Mouse (Mus musculus): ENCODE measurements around the gene Slc35e3. TPM values are rescaled to one million over a fixed set of nuclear protein-coding genes. Genes with fewer than 3 reads are reported as not detected.
"Not testable (repeated sequence)": the region's sequence is repeated elsewhere in the genome, so short reads cannot be mapped to it uniquely, and the experiment has no call there.

The Slc35e3 gene
- polyA plus RNA-seq, 1 experiment from 2014 or later: 19.4 TPM

DNA sequence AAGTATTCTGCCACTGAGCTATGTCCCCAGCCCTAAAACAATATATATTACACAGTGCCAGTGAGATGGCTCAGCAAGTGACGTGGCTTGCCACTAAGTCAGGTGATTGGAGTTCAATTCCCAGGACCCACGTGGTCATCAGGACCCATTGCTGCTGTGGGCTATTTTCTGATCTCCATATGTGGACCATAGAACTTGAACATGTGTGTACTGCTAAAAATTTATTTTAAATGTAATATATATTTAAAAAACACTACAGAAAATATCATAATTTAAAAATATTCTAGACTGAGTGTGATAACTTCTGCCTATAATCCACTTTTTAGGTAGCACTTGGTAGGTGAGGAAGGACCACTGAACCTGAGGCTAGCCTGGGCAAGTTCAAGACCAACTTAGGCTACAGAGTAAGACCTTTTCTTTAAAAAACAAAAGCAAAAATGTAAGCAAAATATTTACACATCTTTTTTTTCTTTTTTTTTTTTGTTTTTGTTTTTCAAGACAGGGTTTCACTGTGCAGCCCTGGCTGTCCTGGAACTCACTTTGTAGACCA lies 16.2 kb upstream of the Slc35e3 start:
- Histone ChIP-seq H3K36me3 (ENCODE audit: control insufficient read depth, insufficient read depth, low read length) (peaks cover 22% of the 10 kb centered on the region), H3K9me3 (ENCODE audit: control insufficient read depth, low read length) (no peaks in the 10 kb centered on the region)
- WGBS: 91% methylated on average over 2 of the region's 2 CpGs

DNA sequence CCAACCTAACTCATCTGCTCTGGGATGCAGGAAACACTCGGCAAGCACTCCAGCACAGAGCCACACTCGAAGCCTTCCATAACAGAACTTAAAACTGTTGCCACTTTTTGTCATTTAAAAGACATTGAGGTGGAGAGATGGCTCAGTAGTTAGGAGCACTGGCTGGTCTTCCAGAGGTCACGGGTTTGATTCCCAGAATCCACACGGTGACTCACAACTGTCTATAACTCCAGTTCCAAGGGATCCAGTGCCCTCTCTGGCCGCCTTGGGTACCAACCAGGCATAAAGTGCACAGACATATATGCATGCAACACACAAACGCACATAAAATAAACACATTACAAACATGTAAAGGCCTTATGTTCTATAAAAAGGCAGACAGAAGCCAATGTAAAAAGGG lies 15.4 kb upstream of the Slc35e3 start:
- Histone ChIP-seq H3K36me3 (ENCODE audit: control insufficient read depth, insufficient read depth, low read length) (peaks cover 27% of the 10 kb centered on the region), H3K9me3 (ENCODE audit: control insufficient read depth, low read length) (no peaks in the 10 kb centered on the region), H3K9ac (ENCODE audit: low read length) (no peak overlapping the region), H3K4me1 (replicated peaks; ENCODE audit: control insufficient read depth, insufficient read depth) (no peaks in the 10 kb centered on the region), H3K27ac (replicated peaks) (no peak overlapping the region), H3K4me2 (replicated peaks; ENCODE audit: low read depth) (no peak overlapping the region), H3K4me3 (ENCODE audit: low read depth, low read length) (no peak overlapping the region), H3K27me3 (ENCODE audit: control insufficient read depth, insufficient read depth, low read length) (no peaks in the 10 kb centered on the region)
- ATAC-seq (ENCODE audit: low FRiP score, low TSS enrichment): no peak
- WGBS: 91% methylated on average over 6 of the region's 6 CpGs
- TF ChIP-seq CTCF (IDR thresholded peaks at IDR 0.05; ENCODE audit: low read depth) (no peak), EP300 (optimal IDR thresholded peaks at IDR 0.05) (no peak)
- DNase-seq (ENCODE audit: low spot score): no peak

More for the DNA sequence above, 16.2 kb upstream of the Slc35e3 start:
- H3K27ac ChIP-seq (replicated peaks): no peak overlapping the region
- TF ChIP-seq CTCF (IDR thresholded peaks at IDR 0.05; ENCODE audit: low read depth) (no peak), EP300 (optimal IDR thresholded peaks at IDR 0.05) (no peak)
- no peak for ATAC-seq (ENCODE audit: low FRiP score, low TSS enrichment)
- H3K9ac ChIP-seq (ENCODE audit: low read length): no peak overlapping the region
- no peak overlapping the region for H3K4me3 ChIP-seq (ENCODE audit: low read depth, low read length)
- H3K27me3 ChIP-seq (ENCODE audit: control insufficient read depth, insufficient read depth, low read length): no peaks in the 10 kb centered on the region
- DNase-seq (ENCODE audit: low spot score): no peak
- H3K4me2 ChIP-seq (replicated peaks; ENCODE audit: low read depth): no peak overlapping the region
- H3K4me1 ChIP-seq (replicated peaks; ENCODE audit: control insufficient read depth, insufficient read depth): no peaks in the 10 kb centered on the region

DNA sequence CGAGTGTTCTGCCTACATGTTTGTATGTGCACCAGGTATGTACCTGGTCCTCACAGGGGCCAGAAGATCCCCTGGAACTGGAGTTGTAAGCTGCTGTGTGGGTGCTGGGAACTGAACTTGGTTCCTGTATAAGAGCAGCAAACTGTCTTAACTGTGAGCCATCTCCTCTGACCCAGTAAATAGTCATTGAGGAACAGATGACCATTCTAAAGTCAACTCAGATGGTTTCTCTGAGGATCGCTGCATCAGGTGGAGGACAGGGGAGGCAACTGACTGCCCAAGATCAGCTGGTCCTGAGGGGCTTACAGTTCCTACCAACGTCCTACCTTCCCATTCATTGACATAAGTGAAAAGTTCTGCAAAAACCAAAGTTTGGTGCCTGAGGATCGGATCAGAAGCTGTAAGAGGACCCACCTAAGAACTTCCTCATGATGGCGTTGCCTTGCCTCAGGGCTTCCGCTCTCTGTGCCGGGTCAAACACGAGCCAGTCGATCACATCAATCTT lies 14.7 kb upstream of the Slc35e3 start:
- TF ChIP-seq CTCF (IDR thresholded peaks at IDR 0.05; ENCODE audit: low read depth) (no peak), EP300 (optimal IDR thresholded peaks at IDR 0.05) (no peak)
- DNase-seq (ENCODE audit: low spot score) (no peak), ATAC-seq (ENCODE audit: low FRiP score, low TSS enrichment) (no peak)
- no peaks in the 10 kb centered on the region for H3K9me3 ChIP-seq (ENCODE audit: control insufficient read depth, low read length)
- H3K27ac ChIP-seq (replicated peaks): no peak overlapping the region
- 95% methylated on average over 9 of the region's 9 CpGs for WGBS
- no peak overlapping the region for H3K4me3 ChIP-seq (ENCODE audit: low read depth, low read length)
- H3K27me3 ChIP-seq (ENCODE audit: control insufficient read depth, insufficient read depth, low read length): no peaks in the 10 kb centered on the region
- peaks cover 27% of the 10 kb centered on the region for H3K36me3 ChIP-seq (ENCODE audit: control insufficient read depth, insufficient read depth, low read length)
- H3K9ac ChIP-seq (ENCODE audit: low read length): no peak overlapping the region
- no peaks in the 10 kb centered on the region for H3K4me1 ChIP-seq (replicated peaks; ENCODE audit: control insufficient read depth, insufficient read depth)
- H3K4me2 ChIP-seq (replicated peaks; ENCODE audit: low read depth): no peak overlapping the region

DNA sequence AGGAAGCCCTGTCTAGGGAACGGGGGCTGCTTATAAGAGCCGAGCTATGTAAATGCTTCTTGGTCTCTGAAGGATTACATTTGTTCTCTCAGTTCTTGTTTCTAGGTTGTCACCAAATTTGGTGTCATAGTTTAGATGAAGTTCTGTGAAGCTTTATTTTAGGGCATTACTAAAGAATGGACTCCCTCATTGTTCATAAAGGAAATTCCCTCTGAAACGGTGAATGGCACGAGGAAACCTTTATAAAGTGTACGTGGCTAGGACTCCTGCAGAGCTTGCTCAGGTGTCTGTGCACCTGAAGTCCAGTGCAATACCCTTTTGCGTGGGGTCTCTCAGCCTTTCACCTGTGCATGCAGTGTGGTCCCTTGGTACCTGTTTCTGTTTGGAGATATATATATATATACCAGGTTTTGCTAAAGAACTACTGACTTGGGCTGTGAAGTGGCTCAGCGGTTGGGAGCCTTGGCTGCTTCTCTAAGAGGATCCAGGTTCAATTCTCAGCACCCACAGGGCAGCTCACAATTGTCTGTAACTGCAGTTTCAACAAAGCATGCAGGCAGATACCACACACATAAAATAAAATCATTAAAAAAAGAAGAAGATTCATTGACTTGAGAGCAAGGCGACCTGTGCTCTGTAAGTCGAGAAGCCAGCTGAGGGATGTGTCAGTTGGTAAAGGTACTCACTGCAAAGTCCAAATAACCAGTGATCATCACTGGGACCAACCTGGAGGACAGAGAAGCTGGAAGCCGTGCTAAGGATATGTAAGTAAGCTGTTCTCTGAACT lies 13.9 kb upstream of the Slc35e3 start:
- no peak for TF ChIP-seq EP300 (optimal IDR thresholded peaks at IDR 0.05)
- no peak for TF ChIP-seq CTCF (IDR thresholded peaks at IDR 0.05; ENCODE audit: low read depth)
- 89% methylated on average over 10 of the region's 10 CpGs for WGBS
- Histone ChIP-seq H3K9me3 (ENCODE audit: control insufficient read depth, low read length) (no peaks in the 10 kb centered on the region), H3K4me1 (replicated peaks; ENCODE audit: control insufficient read depth, insufficient read depth) (no peaks in the 10 kb centered on the region), H3K36me3 (ENCODE audit: control insufficient read depth, insufficient read depth, low read length) (peaks cover 27% of the 10 kb centered on the region), H3K9ac (ENCODE audit: low read length) (no peak overlapping the region), H3K27ac (replicated peaks) (no peak overlapping the region), H3K4me2 (replicated peaks; ENCODE audit: low read depth) (no peak overlapping the region), H3K27me3 (ENCODE audit: control insufficient read depth, insufficient read depth, low read length) (no peaks in the 10 kb centered on the region), H3K4me3 (ENCODE audit: low read depth, low read length) (no peak overlapping the region)
- ATAC-seq (ENCODE audit: low FRiP score, low TSS enrichment) (no peak), DNase-seq (ENCODE audit: low spot score) (no peak)

DNA sequence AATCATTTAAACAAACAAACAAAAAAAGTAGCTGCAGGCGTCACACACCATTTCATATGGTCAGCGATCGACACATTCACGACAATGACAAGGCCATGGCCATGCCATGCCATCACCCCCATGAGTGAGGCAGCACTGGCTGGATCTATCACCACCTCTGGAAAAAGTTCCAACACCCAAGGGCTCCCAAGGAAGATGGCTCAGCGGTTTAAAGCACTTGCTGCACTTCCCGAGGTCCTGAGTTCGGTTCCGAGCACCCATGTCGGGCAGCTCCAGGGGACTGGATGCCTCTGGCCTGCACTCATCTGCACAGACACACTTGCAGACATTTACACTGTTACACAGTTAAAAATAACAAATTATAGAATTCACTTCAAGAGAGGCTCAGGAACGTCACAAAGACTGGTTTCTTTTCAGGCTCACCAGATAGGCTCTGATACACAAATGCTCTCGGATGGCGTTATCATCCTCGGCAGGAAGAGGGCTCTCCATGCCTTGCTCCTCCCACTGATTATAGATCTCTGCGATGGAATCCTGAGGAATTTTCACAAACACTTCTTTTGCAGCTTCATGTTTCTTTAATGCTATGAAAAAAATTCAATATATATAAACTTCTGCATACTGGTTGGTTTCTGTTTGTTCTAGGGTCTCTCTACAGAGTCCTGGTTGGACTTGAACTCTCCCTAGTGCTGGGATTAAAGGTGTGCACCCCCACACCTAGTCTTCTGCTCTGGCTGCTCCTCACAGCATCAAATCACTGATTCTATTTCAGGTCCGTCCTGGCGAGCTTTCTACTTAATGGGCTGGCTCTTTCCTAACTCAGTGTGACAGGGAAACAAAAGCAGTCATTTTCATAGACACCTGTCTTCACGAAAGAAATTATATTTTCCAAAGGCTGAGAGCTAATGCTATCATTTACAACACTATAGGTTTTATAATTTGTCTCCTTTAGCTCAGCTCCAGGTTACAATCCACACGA lies 12.9 kb upstream of the Slc35e3 start:
- H3K9ac ChIP-seq (ENCODE audit: low read length): no peak overlapping the region
- peaks cover 28% of the 10 kb centered on the region for H3K36me3 ChIP-seq (ENCODE audit: control insufficient read depth, insufficient read depth, low read length)
- ATAC-seq (ENCODE audit: low FRiP score, low TSS enrichment) (no peak), DNase-seq (ENCODE audit: low spot score) (no peak)
- no peak overlapping the region for H3K27ac ChIP-seq (replicated peaks)
- TF ChIP-seq EP300 (optimal IDR thresholded peaks at IDR 0.05): no peak
- TF ChIP-seq CTCF (IDR thresholded peaks at IDR 0.05; ENCODE audit: low read depth): no peak
- H3K4me2 ChIP-seq (replicated peaks; ENCODE audit: low read depth): no peak overlapping the region
- H3K4me3 ChIP-seq (ENCODE audit: low read depth, low read length): no peak overlapping the region
- no peaks in the 10 kb centered on the region for H3K27me3 ChIP-seq (ENCODE audit: control insufficient read depth, insufficient read depth, low read length)
- no peaks in the 10 kb centered on the region for H3K4me1 ChIP-seq (replicated peaks; ENCODE audit: control insufficient read depth, insufficient read depth)
- WGBS: 90% methylated on average over 18 of the region's 18 CpGs
- H3K9me3 ChIP-seq (ENCODE audit: control insufficient read depth, low read length): no peaks in the 10 kb centered on the region

DNA sequence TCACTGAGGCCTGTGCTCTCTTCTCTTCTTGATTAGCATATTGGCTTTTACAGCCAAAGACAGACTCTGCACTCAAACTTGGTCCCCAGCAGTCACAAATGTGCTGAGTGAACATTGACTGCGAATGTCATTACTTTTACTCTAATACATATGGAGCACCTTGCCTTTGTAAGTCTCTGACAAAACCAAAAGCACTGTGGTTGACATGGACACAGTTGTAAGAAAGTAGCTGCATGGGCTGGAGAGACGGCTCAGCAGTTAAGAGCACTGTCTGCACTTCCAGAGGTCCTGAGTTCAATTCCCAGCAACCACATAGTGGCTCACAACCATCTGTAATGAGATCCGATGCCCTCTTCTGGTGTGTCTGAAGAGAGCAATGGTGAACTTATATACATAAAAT lies 12.2 kb upstream of the Slc35e3 start:
- H3K27me3 ChIP-seq (ENCODE audit: control insufficient read depth, insufficient read depth, low read length); H3K27ac ChIP-seq (replicated peaks); H3K4me1 ChIP-seq (replicated peaks; ENCODE audit: control insufficient read depth, insufficient read depth); ATAC-seq (ENCODE audit: low FRiP score, low TSS enrichment); H3K9ac ChIP-seq (ENCODE audit: low read length); H3K4me3 ChIP-seq (ENCODE audit: low read depth, low read length); DNase-seq (ENCODE audit: low spot score); H3K9me3 ChIP-seq (ENCODE audit: control insufficient read depth, low read length); H3K4me2 ChIP-seq (replicated peaks; ENCODE audit: low read depth): not testable (repeated sequence)
- 98% methylated on average over 3 of the region's 3 CpGs for WGBS
- H3K36me3 ChIP-seq (ENCODE audit: control insufficient read depth, insufficient read depth, low read length): peaks cover 28% of the 10 kb centered on the region

All from stomach, postnatal 0 days (tissue).